21 mouse cellular contexts compared by ENCODE assay signal in genomic region chr5:148972167-148972566, GRCm38 (mm10). TPM values are rescaled to one million over a fixed set of nuclear protein-coding genes. Genes with fewer than 3 reads are reported as not detected.
"Had no signal": no experiment of that assay in that cellular context is flagged by ENCODE, and none has a peak within 500 bp of the region (broad histone marks: within the 10 kb centered on the region; RNA-seq: fewer than 3 reads in every experiment).

No protein-coding gene starts in this region.

- H3K9ac ChIP-seq: liver, postnatal 0 days; lung, embryonic 15.5 days; midbrain, embryonic 13.5 days; midbrain, embryonic 15.5 days; stomach, embryonic 15.5 days had no signal

- ATAC-seq: liver, postnatal 0 days; lung, postnatal 0 days; midbrain, embryonic 13.5 days had no signal

- H3K27me3 ChIP-seq: lung, embryonic 15.5 days; midbrain, embryonic 13.5 days; midbrain, embryonic 15.5 days; neural tube, embryonic 13.5 days; stomach, embryonic 15.5 days had no signal

- H3K27ac ChIP-seq: lung, embryonic 15.5 days; macrophage; midbrain, embryonic 13.5 days; midbrain, embryonic 15.5 days; neural tube, embryonic 13.5 days; stomach, embryonic 15.5 days; stomach, postnatal 0 days had no signal

- H3K9me3 ChIP-seq: lung, embryonic 15.5 days; midbrain, embryonic 13.5 days; midbrain, embryonic 15.5 days; neural tube, embryonic 13.5 days; stomach, embryonic 15.5 days had no signal

- DNase-seq: liver, postnatal 0 days; lung, adult 2 months; lung, postnatal 14 days; lung, postnatal 36 days; right cerebral cortex, postnatal 14 days; thymus, adult 2 months; thymus, postnatal 25 days; thymus, postnatal 4 days had no signal

- H3K4me2 ChIP-seq: lung, embryonic 15.5 days; midbrain, embryonic 11.5 days; midbrain, embryonic 13.5 days; midbrain, embryonic 15.5 days; neural tube, embryonic 13.5 days; stomach, embryonic 15.5 days had no signal

- H3K4me3 ChIP-seq: lung, embryonic 15.5 days; megakaryocyte, embryonic 14.5 days; midbrain, embryonic 13.5 days; midbrain, embryonic 15.5 days; neural tube, embryonic 13.5 days; stomach, embryonic 15.5 days had no signal

- H3K36me3 ChIP-seq: lung, embryonic 15.5 days; midbrain, embryonic 13.5 days; midbrain, embryonic 15.5 days; neural tube, embryonic 13.5 days; stomach, embryonic 15.5 days had no signal

RNA-seq across cellular contexts. Expression of gene Gm42791, which starts 22.8 kb away (rescaled TPM):
- polyA plus RNA-seq: lung, adult 2 months; spleen, adult 2 months; testis, adult 2 months; thymus, adult 2 months; urinary bladder, adult 2 months had no signal
